Mouse (Mus musculus): ENCODE results near the gene 1700011L22Rik. TPM values are rescaled to one million over a fixed set of nuclear protein-coding genes. Genes with fewer than 3 reads are reported as not detected.

Gene 1700011L22Rik
- polyA plus RNA-seq, 1 experiment: not detected

DNA sequence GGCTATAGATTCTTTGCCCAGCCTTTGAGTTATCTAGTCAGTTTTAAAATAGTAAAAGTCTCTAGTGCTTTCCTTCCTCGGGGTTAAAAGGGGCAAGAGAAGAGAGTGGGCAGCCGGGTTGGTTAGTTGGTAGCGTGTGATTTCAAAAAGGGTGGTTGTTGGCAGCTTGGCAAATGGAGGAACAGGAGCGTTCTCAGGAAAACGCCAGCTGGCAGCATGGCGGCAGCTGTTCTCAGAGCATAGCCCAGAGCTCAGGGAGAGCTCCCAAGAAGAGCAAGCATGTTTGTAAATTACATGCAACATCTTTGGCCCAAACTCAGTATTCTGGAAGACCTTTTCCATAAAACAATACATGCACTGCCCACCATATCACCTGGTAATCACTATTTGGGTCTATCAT, 5.4 kb upstream of the 1700011L22Rik start:
- Histone ChIP-seq H3K36me3 (replicated peaks; ENCODE audit: low read length) (no peaks in the 10 kb centered on the region), H3K9me3 (peaks cover 10% of the 10 kb centered on the region), H3K27me3 (replicated peaks) (no peaks in the 10 kb centered on the region), H3K4me1 (no peaks in the 10 kb centered on the region), H3K4me3 (replicated peaks) (no peak overlapping the region)
- no peak for TF ChIP-seq GATA1 (IDR thresholded peaks at IDR 0.05; ENCODE audit: borderline replicate concordance, low read length)
- no peak for TF ChIP-seq FLI1 (IDR thresholded peaks at IDR 0.05; ENCODE audit: low read length)

DNA sequence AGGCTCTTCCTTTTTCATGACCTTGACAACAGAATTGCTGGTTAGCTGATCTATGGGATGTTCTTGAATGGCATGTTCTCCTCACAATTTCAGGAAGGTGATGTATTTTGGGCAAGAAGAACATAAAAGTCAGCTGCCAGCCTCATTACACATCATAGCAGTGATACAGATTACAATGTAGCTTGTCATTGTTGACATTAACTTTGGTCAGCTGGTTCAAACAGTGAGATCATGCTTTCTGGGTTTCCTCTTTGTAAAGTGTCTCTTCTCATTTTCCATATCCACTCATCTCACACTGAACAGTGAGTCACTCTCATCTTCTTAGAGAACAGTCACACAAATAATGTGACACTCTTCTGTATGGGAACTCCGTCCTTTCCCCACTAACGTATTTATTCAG, 4.9 kb downstream of the 1700011L22Rik start:
- H3K9me3 ChIP-seq: peaks cover 5% of the 10 kb centered on the region
- no peaks in the 10 kb centered on the region for H3K27me3 ChIP-seq (replicated peaks)
- peaks cover 6% of the 10 kb centered on the region for H3K4me1 ChIP-seq
- no peak overlapping the region for H3K4me3 ChIP-seq (replicated peaks)
- no peak for TF ChIP-seq GATA1 (IDR thresholded peaks at IDR 0.05; ENCODE audit: borderline replicate concordance, low read length)
- TF ChIP-seq FLI1 (IDR thresholded peaks at IDR 0.05; ENCODE audit: low read length): no peak
- H3K36me3 ChIP-seq (replicated peaks; ENCODE audit: low read length): no peaks in the 10 kb centered on the region

GRCm38 (mm10) chr8:79239996-79240395, 8.4 kb downstream of the 1700011L22Rik start:
- Histone ChIP-seq H3K4me3 (replicated peaks) (no peak overlapping the region), H3K4me1 (peaks cover 6% of the 10 kb centered on the region), H3K27me3 (replicated peaks) (no peaks in the 10 kb centered on the region), H3K9me3 (peaks cover 3% of the 10 kb centered on the region; the same call in 1 of the 2 replicates), H3K36me3 (replicated peaks; ENCODE audit: low read length) (no peaks in the 10 kb centered on the region)
- no peak for TF ChIP-seq GATA1 (IDR thresholded peaks at IDR 0.05; ENCODE audit: borderline replicate concordance, low read length)
- TF ChIP-seq FLI1 (IDR thresholded peaks at IDR 0.05; ENCODE audit: low read length): no peak

GRCm38 (mm10) chr8:79239320-79239719, 9.1 kb downstream of the 1700011L22Rik start:
- H3K36me3 ChIP-seq (replicated peaks; ENCODE audit: low read length): no peaks in the 10 kb centered on the region
- H3K9me3 ChIP-seq: peaks cover 3% of the 10 kb centered on the region; the same call in 1 of the 2 replicates
- peaks cover 6% of the 10 kb centered on the region for H3K4me1 ChIP-seq
- peak overlapping the region; percentile 38 for H3K4me3 ChIP-seq (replicated peaks)
- H3K27me3 ChIP-seq (replicated peaks): no peaks in the 10 kb centered on the region
- TF ChIP-seq FLI1 (IDR thresholded peaks at IDR 0.05; ENCODE audit: low read length) (no peak), GATA1 (IDR thresholded peaks at IDR 0.05; ENCODE audit: borderline replicate concordance, low read length) (no peak)

- TF ChIP-seq FLI1 (IDR thresholded peaks at IDR 0.05; ENCODE audit: low read length): no peak
- no peak for TF ChIP-seq GATA1 (IDR thresholded peaks at IDR 0.05; ENCODE audit: borderline replicate concordance, low read length)
- no peaks in the 10 kb centered on the region for H3K4me1 ChIP-seq
- no peaks in the 10 kb centered on the region for H3K36me3 ChIP-seq (replicated peaks; ENCODE audit: low read length)
- no peaks in the 10 kb centered on the region for H3K27me3 ChIP-seq (replicated peaks)
- H3K9me3 ChIP-seq: peaks cover 24% of the 10 kb centered on the region
- no peak overlapping the region for H3K4me3 ChIP-seq (replicated peaks)
Observed at GRCm38 (mm10) chr8:79229266-79229888, 19.0 kb downstream of the 1700011L22Rik start.

DNA sequence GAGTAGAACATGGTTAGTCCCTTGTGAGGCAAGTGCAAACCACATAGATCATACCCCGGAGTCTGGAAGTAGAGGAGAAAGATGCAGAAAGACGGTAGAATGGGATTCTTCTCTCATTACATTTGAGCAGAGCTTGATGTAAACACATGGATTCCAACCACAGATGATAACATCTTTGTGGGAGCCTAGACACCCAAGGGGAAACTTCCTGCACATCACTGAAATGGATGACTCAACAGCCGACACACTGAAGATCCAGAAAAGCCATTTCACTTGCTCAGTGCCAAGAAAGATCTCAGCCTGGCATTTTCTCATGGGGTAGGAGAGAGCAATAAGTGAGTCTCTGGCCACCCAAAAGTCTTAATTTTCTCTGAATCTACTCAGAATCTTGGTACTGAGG, 20.5 kb downstream of the 1700011L22Rik start:
- Histone ChIP-seq H3K4me3 (replicated peaks) (no peak overlapping the region), H3K9me3 (peaks cover 28% of the 10 kb centered on the region), H3K36me3 (replicated peaks; ENCODE audit: low read length) (no peaks in the 10 kb centered on the region), H3K4me1 (no peaks in the 10 kb centered on the region), H3K27me3 (replicated peaks) (no peaks in the 10 kb centered on the region)
- TF ChIP-seq GATA1 (IDR thresholded peaks at IDR 0.05; ENCODE audit: borderline replicate concordance, low read length) (no peak), FLI1 (IDR thresholded peaks at IDR 0.05; ENCODE audit: low read length) (no peak)

- TF ChIP-seq GATA1 (IDR thresholded peaks at IDR 0.05; ENCODE audit: borderline replicate concordance, low read length) (no peak), FLI1 (IDR thresholded peaks at IDR 0.05; ENCODE audit: low read length) (no peak)
- Histone ChIP-seq H3K9me3 (peaks cover 28% of the 10 kb centered on the region), H3K4me1 (no peaks in the 10 kb centered on the region), H3K27me3 (replicated peaks) (no peaks in the 10 kb centered on the region), H3K4me3 (replicated peaks) (no peak overlapping the region), H3K36me3 (replicated peaks; ENCODE audit: low read length) (no peaks in the 10 kb centered on the region)
Observed at GRCm38 (mm10) chr8:79227194-79227593, 21.2 kb downstream of the 1700011L22Rik start.

DNA sequence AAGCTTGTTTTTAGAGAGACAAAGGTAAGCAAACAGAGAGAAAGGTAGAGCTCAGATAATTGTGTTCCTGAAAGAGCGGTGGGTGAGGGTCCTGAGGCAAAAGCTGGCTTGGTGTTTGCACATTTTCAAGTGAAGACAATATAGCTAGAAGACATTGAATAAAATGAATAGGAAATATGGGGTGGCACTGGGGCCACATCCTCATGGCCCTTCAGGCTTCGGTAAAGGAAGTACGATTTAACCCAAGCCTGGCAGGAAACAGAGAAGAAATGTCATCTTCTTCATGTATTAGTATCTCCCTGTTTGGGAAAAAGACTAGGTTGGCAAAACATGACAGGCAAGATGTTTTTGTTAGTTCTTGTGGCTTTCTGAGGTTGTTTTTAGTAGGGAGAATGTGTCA, 22.3 kb downstream of the 1700011L22Rik start:
- H3K4me3 ChIP-seq (replicated peaks): no peak overlapping the region

DNA sequence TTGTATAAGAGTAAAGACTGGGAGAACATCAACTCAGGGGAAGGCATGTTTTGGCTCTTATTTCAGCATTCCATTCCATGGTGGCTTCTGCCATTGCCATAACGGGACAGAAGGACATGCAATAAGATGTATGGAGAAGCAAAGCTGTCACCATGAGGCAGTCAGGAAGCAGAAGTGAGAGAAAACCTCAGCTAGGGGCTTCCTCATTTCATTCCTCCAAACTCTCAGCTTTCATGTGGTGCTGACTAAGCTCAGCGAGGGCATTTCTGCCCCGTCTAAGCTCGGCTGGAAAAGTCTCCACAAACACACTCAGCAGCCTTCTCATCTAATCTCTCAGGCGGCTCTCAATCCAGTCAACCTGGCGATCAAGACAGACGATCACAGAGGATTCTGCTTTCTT, 22.8 kb downstream of the 1700011L22Rik start:
- Histone ChIP-seq H3K27me3 (replicated peaks) (no peaks in the 10 kb centered on the region), H3K36me3 (replicated peaks; ENCODE audit: low read length) (no peaks in the 10 kb centered on the region), H3K4me3 (replicated peaks) (no peak overlapping the region), H3K4me1 (no peaks in the 10 kb centered on the region), H3K9me3 (peaks cover 28% of the 10 kb centered on the region)
- TF ChIP-seq FLI1 (IDR thresholded peaks at IDR 0.05; ENCODE audit: low read length) (no peak), GATA1 (IDR thresholded peaks at IDR 0.05; ENCODE audit: borderline replicate concordance, low read length) (no peak)

More for the DNA sequence above, 22.3 kb downstream of the 1700011L22Rik start:
- Histone ChIP-seq H3K4me1 (no peaks in the 10 kb centered on the region), H3K9me3 (peaks cover 28% of the 10 kb centered on the region), H3K27me3 (replicated peaks) (no peaks in the 10 kb centered on the region), H3K36me3 (replicated peaks; ENCODE audit: low read length) (no peaks in the 10 kb centered on the region)
- no peak for TF ChIP-seq FLI1 (IDR thresholded peaks at IDR 0.05; ENCODE audit: low read length)
- no peak for TF ChIP-seq GATA1 (IDR thresholded peaks at IDR 0.05; ENCODE audit: borderline replicate concordance, low read length)

GRCm38 (mm10) chr8:79224363-79224762, 24.0 kb downstream of the 1700011L22Rik start:
- Histone ChIP-seq H3K27me3 (replicated peaks) (no peaks in the 10 kb centered on the region), H3K4me1 (no peaks in the 10 kb centered on the region), H3K36me3 (replicated peaks; ENCODE audit: low read length) (no peaks in the 10 kb centered on the region), H3K9me3 (peaks cover 24% of the 10 kb centered on the region), H3K4me3 (replicated peaks) (no peak overlapping the region)
- no peak for TF ChIP-seq FLI1 (IDR thresholded peaks at IDR 0.05; ENCODE audit: low read length)
- no peak for TF ChIP-seq GATA1 (IDR thresholded peaks at IDR 0.05; ENCODE audit: borderline replicate concordance, low read length)
